Comparison of ENCODE assay signal across 18 mouse cellular contexts in genomic region chr11:106329128-106329527, GRCm38 (mm10). TPM values are rescaled to one million over a fixed set of nuclear protein-coding genes. Genes with fewer than 3 reads are reported as not detected.
A peak's percentile ranks its signal among the peaks of the same experiment; 100 is the strongest.
DNase-seq lines count a peak whose midpoint lies in the region; ATAC-seq and TF ChIP-seq lines count a peak whose summit lies in the region.
"Had no signal": no experiment of that assay in that cellular context is flagged by ENCODE, and none has a peak within 500 bp of the region (broad histone marks: within the 10 kb centered on the region; RNA-seq: fewer than 3 reads in every experiment).

No protein-coding gene starts in this region.

- no peak overlapping the region for H3K4me2 ChIP-seq in embryonic facial prominence, embryonic 13.5 days
- H3K4me2 ChIP-seq in liver, postnatal 0 days (ENCODE audit: low read depth, low read length): no peak overlapping the region
- H3K4me2 ChIP-seq in heart, embryonic 13.5 days: peak overlapping the region; percentile 34
- H3K4me2 ChIP-seq: forebrain, embryonic 15.5 days; liver, embryonic 15.5 days had no signal

- no peaks in the 10 kb centered on the region for H3K9me3 ChIP-seq in embryonic facial prominence, embryonic 13.5 days
- H3K9me3 ChIP-seq in embryonic facial prominence, embryonic 10.5 days: no peaks in the 10 kb centered on the region
- no peaks in the 10 kb centered on the region for H3K9me3 ChIP-seq in liver, postnatal 0 days (ENCODE audit: low read length)
- H3K9me3 ChIP-seq in heart, embryonic 13.5 days: no peaks in the 10 kb centered on the region
- H3K9me3 ChIP-seq: forebrain, embryonic 15.5 days; hindbrain, embryonic 10.5 days; liver, embryonic 15.5 days had no signal

- DNase-seq in embryonic facial prominence, embryonic 10.5 days (ENCODE audit: low spot score): no peak
- DNase-seq in liver, postnatal 0 days: no peak
- DNase-seq in liver: no peak
- DNase-seq in kidney, postnatal 14 days: no peak

- TF ChIP-seq CTCF in liver, postnatal 0 days (IDR thresholded peaks at IDR 0.05; ENCODE audit: low read depth): no peak

- H3K4me1 ChIP-seq in embryonic facial prominence, embryonic 13.5 days: peaks cover 27% of the 10 kb centered on the region
- peaks cover 40% of the 10 kb centered on the region for H3K4me1 ChIP-seq in embryonic facial prominence, embryonic 10.5 days
- H3K4me1 ChIP-seq in liver, postnatal 0 days (ENCODE audit: insufficient read depth): peaks cover 14% of the 10 kb centered on the region
- peaks cover 52% of the 10 kb centered on the region for H3K4me1 ChIP-seq in heart, embryonic 13.5 days
- H3K4me1 ChIP-seq: forebrain, embryonic 15.5 days had no signal

- ATAC-seq in embryonic facial prominence, embryonic 13.5 days (ENCODE audit: insufficient number of reproducible peaks, insufficient read depth, low FRiP score, low TSS enrichment, low read depth): no peak
- peak; percentile 33; the same call in 1 of the 2 replicates for ATAC-seq in liver, postnatal 0 days
- ATAC-seq in heart, embryonic 13.5 days (ENCODE audit: extremely low read depth, insufficient number of reproducible peaks, low FRiP score, low TSS enrichment): peak; percentile 48; the same call in 1 of the 2 replicates
- 0 out of 2 replicates have a peak, but pooled peaks have one; percentile 25 for ATAC-seq in megakaryocyte, adult 5-6 weeks (ENCODE audit: poor library complexity, severe bottlenecking)
- no peak for ATAC-seq in CD4-positive, CD25-positive, alpha-beta regulatory T cell, adult 4 months
- ATAC-seq: forebrain, embryonic 15.5 days had no signal

- H3K27ac ChIP-seq in embryonic facial prominence, embryonic 13.5 days: no peak overlapping the region
- H3K27ac ChIP-seq in embryonic facial prominence, embryonic 10.5 days (replicated peaks): no peak overlapping the region
- H3K27ac ChIP-seq in liver, postnatal 0 days (ENCODE audit: low read depth): no peak overlapping the region
- peak overlapping the region; percentile 80 for H3K27ac ChIP-seq in heart, embryonic 13.5 days (replicated peaks)
- H3K27ac ChIP-seq: forebrain, embryonic 15.5 days; hindbrain, embryonic 10.5 days; liver, embryonic 15.5 days had no signal

- TF ChIP-seq EP300 in liver, postnatal 0 days (IDR thresholded peaks at IDR 0.05; ENCODE audit: low read depth): no peak

- no peaks in the 10 kb centered on the region for H3K27me3 ChIP-seq in embryonic facial prominence, embryonic 13.5 days
- H3K27me3 ChIP-seq in embryonic facial prominence, embryonic 10.5 days (replicated peaks; ENCODE audit: low read depth, poor library complexity, severe bottlenecking): no peaks in the 10 kb centered on the region
- no peaks in the 10 kb centered on the region for H3K27me3 ChIP-seq in liver, postnatal 0 days (ENCODE audit: insufficient read depth, low read length)
- no peaks in the 10 kb centered on the region for H3K27me3 ChIP-seq in heart, embryonic 13.5 days (replicated peaks)
- H3K27me3 ChIP-seq: forebrain, embryonic 15.5 days; liver, embryonic 15.5 days had no signal

- no peaks in the 10 kb centered on the region for H3K36me3 ChIP-seq in embryonic facial prominence, embryonic 13.5 days
- H3K36me3 ChIP-seq in embryonic facial prominence, embryonic 10.5 days (replicated peaks): no peaks in the 10 kb centered on the region
- no peaks in the 10 kb centered on the region for H3K36me3 ChIP-seq in liver, postnatal 0 days (replicated peaks; ENCODE audit: insufficient read depth, low read length)
- H3K36me3 ChIP-seq in heart, embryonic 13.5 days: no peaks in the 10 kb centered on the region
- H3K36me3 ChIP-seq: forebrain, embryonic 15.5 days; hindbrain, embryonic 10.5 days; liver, embryonic 15.5 days had no signal

- H3K9ac ChIP-seq in embryonic facial prominence, embryonic 13.5 days: 0 out of 2 replicates have a peak overlapping the region, but pooled peaks have one; percentile 28
- H3K9ac ChIP-seq in liver, postnatal 0 days (replicated peaks): no peak overlapping the region
- H3K9ac ChIP-seq in heart, embryonic 13.5 days: peak overlapping the region; percentile 35; the same call in 1 of the 2 replicates
- H3K9ac ChIP-seq: forebrain, embryonic 15.5 days; liver, embryonic 15.5 days had no signal

- no peak overlapping the region for H3K4me3 ChIP-seq in embryonic facial prominence, embryonic 13.5 days
- H3K4me3 ChIP-seq in embryonic facial prominence, embryonic 10.5 days: no peak overlapping the region
- H3K4me3 ChIP-seq in liver, postnatal 0 days (ENCODE audit: low read depth, low read length): no peak overlapping the region
- H3K4me3 ChIP-seq in heart, embryonic 13.5 days: no peak overlapping the region
- H3K4me3 ChIP-seq: forebrain, embryonic 15.5 days; hindbrain, embryonic 10.5 days; liver, embryonic 15.5 days had no signal

- WGBS in embryonic facial prominence, embryonic 13.5 days: 71% methylated on average over 6 of the region's 6 CpGs
- WGBS in embryonic facial prominence, embryonic 10.5 days: 75% methylated on average over 6 of the region's 6 CpGs
- 17% methylated on average over 6 of the region's 6 CpGs for WGBS in liver, postnatal 0 days (ENCODE audit: insufficient replicate concordance)
- WGBS in heart, embryonic 13.5 days: 19% methylated on average over 6 of the region's 6 CpGs

RNA-seq across cellular contexts. Expression of gene Cd79b, which starts 14.6 kb away (rescaled TPM):
- 1.8 and 2.1 TPM in 2 replicates for polyA plus RNA-seq in embryonic facial prominence, embryonic 13.5 days (2015; fragmentation: Nextera tagmentation; extraction: Ambion mirVana)
- 0.91 and 1.7 TPM in 2 replicates for polyA plus RNA-seq in embryonic facial prominence, embryonic 10.5 days (2016; fragmentation: Nextera tagmentation; extraction: Ambion mirVana)
- 34.8 and 36.0 TPM in 2 replicates for polyA plus RNA-seq in liver, postnatal 0 days (2015; fragmentation: Nextera tagmentation; extraction: Ambion mirVana)
- polyA plus RNA-seq in heart, embryonic 13.5 days (2015; fragmentation: Nextera tagmentation; extraction: Ambion mirVana): 1.2 TPM in 2 replicates
- 29.3 and 35.4 TPM in 2 replicates for total RNA-seq in megakaryocyte, adult 5-6 weeks (2015)
- total RNA-seq in megakaryocyte, adult 5-6 weeks (2017): 12.6 and 15.4 TPM in 2 replicates
- 10 to 100 TPM; 44.8 to 77.1 TPM for polyA plus RNA-seq in CD4-positive, CD25-positive, alpha-beta regulatory T cell, adult 4 months (2017; shearing (Covaris generic))
- total RNA-seq: left cerebral cortex, adult 18-20 months had no signal

RNA-seq across cellular contexts. Expression of gene Scn4a, which starts 24.0 kb away (rescaled TPM):
- 0.14 and 0.28 TPM in 2 replicates for polyA plus RNA-seq in embryonic facial prominence, embryonic 13.5 days (2015; fragmentation: Nextera tagmentation; extraction: Ambion mirVana)
- polyA plus RNA-seq in embryonic facial prominence, embryonic 10.5 days (2016; fragmentation: Nextera tagmentation; extraction: Ambion mirVana): 0.04 and 0.10 TPM in 2 replicates
- polyA plus RNA-seq in liver, postnatal 0 days (2015; fragmentation: Nextera tagmentation; extraction: Ambion mirVana): 0.04 and 0.06 TPM in 2 replicates
- polyA plus RNA-seq in heart, embryonic 13.5 days (2015; fragmentation: Nextera tagmentation; extraction: Ambion mirVana): 0.03 and 0.08 TPM in 2 replicates
- total RNA-seq in megakaryocyte, adult 5-6 weeks (2015): 0.07 TPM in 1 of 2 replicates, not detected in the other
- not detected in 2 replicates for total RNA-seq in megakaryocyte, adult 5-6 weeks (2017)
- polyA plus RNA-seq in CD4-positive, CD25-positive, alpha-beta regulatory T cell, adult 4 months (2017; shearing (Covaris generic)): under 1 TPM in 1 of 2 experiments, not detected in 1; 0.14 TPM
- total RNA-seq: left cerebral cortex, adult 18-20 months had no signal
- polyA plus RNA-seq: forebrain, embryonic 15.5 days; midbrain, embryonic 14.5 days had no signal

RNA-seq across cellular contexts. Expression of gene Gh, which starts 27.5 kb away (rescaled TPM):
- not detected in 2 replicates for polyA plus RNA-seq in embryonic facial prominence, embryonic 13.5 days (2015; fragmentation: Nextera tagmentation; extraction: Ambion mirVana)
- polyA plus RNA-seq in embryonic facial prominence, embryonic 10.5 days (2016; fragmentation: Nextera tagmentation; extraction: Ambion mirVana): not detected in 2 replicates
- 0.13 and 0.21 TPM in 2 replicates for polyA plus RNA-seq in liver, postnatal 0 days (2015; fragmentation: Nextera tagmentation; extraction: Ambion mirVana)
- polyA plus RNA-seq in heart, embryonic 13.5 days (2015; fragmentation: Nextera tagmentation; extraction: Ambion mirVana): not detected in 2 replicates
- not detected in 2 replicates for total RNA-seq in megakaryocyte, adult 5-6 weeks (2015)
- not detected in 2 replicates for total RNA-seq in megakaryocyte, adult 5-6 weeks (2017)
- polyA plus RNA-seq in CD4-positive, CD25-positive, alpha-beta regulatory T cell, adult 4 months (2017; shearing (Covaris generic)): not detected
- total RNA-seq: adrenal gland, postnatal 14 days; left cerebral cortex, adult 18-20 months had no signal
- polyA plus RNA-seq: embryonic facial prominence, embryonic 11.5 days; forebrain, embryonic 15.5 days; hindbrain, embryonic 10.5 days; kidney, embryonic 14.5 days; limb, embryonic 11.5 days; liver, embryonic 15.5 days; midbrain, embryonic 14.5 days had no signal

RNA-seq across cellular contexts. Expression of gene Prr29, which starts 36.1 kb away (rescaled TPM):
- 0.33 TPM in 1 of 2 replicates, not detected in the other for polyA plus RNA-seq in embryonic facial prominence, embryonic 13.5 days (2015; fragmentation: Nextera tagmentation; extraction: Ambion mirVana)
- not detected in 2 replicates for polyA plus RNA-seq in embryonic facial prominence, embryonic 10.5 days (2016; fragmentation: Nextera tagmentation; extraction: Ambion mirVana)
- polyA plus RNA-seq in liver, postnatal 0 days (2015; fragmentation: Nextera tagmentation; extraction: Ambion mirVana): not detected in 2 replicates
- polyA plus RNA-seq in heart, embryonic 13.5 days (2015; fragmentation: Nextera tagmentation; extraction: Ambion mirVana): 0.15 and 0.27 TPM in 2 replicates
- not detected in 2 replicates for total RNA-seq in megakaryocyte, adult 5-6 weeks (2015)
- not detected in 2 replicates for total RNA-seq in megakaryocyte, adult 5-6 weeks (2017)
- polyA plus RNA-seq in CD4-positive, CD25-positive, alpha-beta regulatory T cell, adult 4 months (2017; shearing (Covaris generic)): under 1 TPM in 1 of 2 experiments, not detected in 1; 0.43 TPM
- total RNA-seq: adrenal gland, postnatal 14 days; left cerebral cortex, adult 18-20 months; neutrophil, adult 5-6 weeks had no signal
- polyA plus RNA-seq: embryonic facial prominence, embryonic 11.5 days; forebrain, embryonic 15.5 days; hindbrain, embryonic 10.5 days; limb, embryonic 11.5 days; liver, embryonic 15.5 days; midbrain, embryonic 14.5 days had no signal

RNA-seq across cellular contexts. Expression of gene Tcam1, which starts 52.7 kb away (rescaled TPM):
- 0.19 and 0.44 TPM in 2 replicates for polyA plus RNA-seq in embryonic facial prominence, embryonic 13.5 days (2015; fragmentation: Nextera tagmentation; extraction: Ambion mirVana)
- 0.21 and 0.28 TPM in 2 replicates for polyA plus RNA-seq in embryonic facial prominence, embryonic 10.5 days (2016; fragmentation: Nextera tagmentation; extraction: Ambion mirVana)
- polyA plus RNA-seq in liver, postnatal 0 days (2015; fragmentation: Nextera tagmentation; extraction: Ambion mirVana): 0.07 and 0.09 TPM in 2 replicates
- polyA plus RNA-seq in heart, embryonic 13.5 days (2015; fragmentation: Nextera tagmentation; extraction: Ambion mirVana): 0.06 and 0.13 TPM in 2 replicates
- 0.09 and 0.14 TPM in 2 replicates for total RNA-seq in megakaryocyte, adult 5-6 weeks (2015)
- 0.04 and 0.08 TPM in 2 replicates for total RNA-seq in megakaryocyte, adult 5-6 weeks (2017)
- under 1 TPM; 0.39 TPM for polyA plus RNA-seq in CD4-positive, CD25-positive, alpha-beta regulatory T cell, adult 4 months (2017; shearing (Covaris generic))
- total RNA-seq: neutrophil, adult 5-6 weeks had no signal

Comparison
In these comparisons a context has a peak if more than half of its experiments do, and no peak if none do; other contexts are left out.
1. ATAC-seq: peak in liver, postnatal 0 days (single experiment), heart, embryonic 13.5 days (single experiment) and megakaryocyte, adult 5-6 weeks (single experiment); none in embryonic facial prominence, embryonic 13.5 days (single experiment) and CD4-positive, CD25-positive, alpha-beta regulatory T cell, adult 4 months (single experiment).
2. RNA of gene Cd79b, which starts 14.6 kb away (polyA plus RNA-seq): 44.8 to 77.1 TPM in CD4-positive, CD25-positive, alpha-beta regulatory T cell, adult 4 months and 34.8 to 36.0 TPM in liver, postnatal 0 days; 1.8 to 2.1 TPM in embryonic facial prominence, embryonic 13.5 days, 1.2 TPM in heart, embryonic 13.5 days and 0.91 to 1.7 TPM in embryonic facial prominence, embryonic 10.5 days; every median in the first group is over 10 times any median in the second.